Mouse (Mus musculus): ENCODE measurements at regions not wholly inside any gene's neighbourhood (a gene's known extent, or its start where the extent isn't known, plus 50 kb on each side); places are given as distances from the start of the nearest gene placed in this dataset.
A peak's percentile ranks its signal among the peaks of the same experiment; 100 is the strongest.
"Not testable (repeated sequence)": the region's sequence is repeated elsewhere in the genome, so short reads cannot be mapped to it uniquely, and the experiment has no call there.

GRCm38 (mm10) chr3:6757562-6757961, 137.3 kb upstream of the 1700008P02Rik start:
- Histone ChIP-seq H3K27me3 (ENCODE audit: control insufficient read depth, insufficient read depth, low read length) (no peaks in the 10 kb centered on the region), H3K9ac (replicated peaks; ENCODE audit: low read depth, low read length) (no peak overlapping the region), H3K27ac (ENCODE audit: low read depth, low read length) (no peak overlapping the region), H3K4me3 (ENCODE audit: low read depth, low read length) (no peak overlapping the region), H3K4me1 (ENCODE audit: control insufficient read depth, insufficient read depth, low read length) (no peaks in the 10 kb centered on the region), H3K4me2 (ENCODE audit: low read depth, low read length) (no peak overlapping the region), H3K9me3 (ENCODE audit: control insufficient read depth, low read length) (no peaks in the 10 kb centered on the region), H3K36me3 (ENCODE audit: control insufficient read depth, insufficient read depth, low read length) (no peaks in the 10 kb centered on the region)
- no peak for ATAC-seq (ENCODE audit: low read depth)

GRCm38 (mm10) chr3:6750746-6751145, 130.5 kb upstream of the 1700008P02Rik start:
- ATAC-seq (ENCODE audit: low read depth); H3K27me3 ChIP-seq (ENCODE audit: control insufficient read depth, insufficient read depth, low read length); H3K36me3 ChIP-seq (ENCODE audit: control insufficient read depth, insufficient read depth, low read length); H3K4me3 ChIP-seq (ENCODE audit: low read depth, low read length); H3K27ac ChIP-seq (ENCODE audit: low read depth, low read length); H3K4me2 ChIP-seq (ENCODE audit: low read depth, low read length); H3K9me3 ChIP-seq (ENCODE audit: control insufficient read depth, low read length); H3K4me1 ChIP-seq (ENCODE audit: control insufficient read depth, insufficient read depth, low read length); H3K9ac ChIP-seq (replicated peaks; ENCODE audit: low read depth, low read length): not testable (repeated sequence)
- 89% methylated on average over 6 of the region's 6 CpGs for WGBS

GRCm38 (mm10) chr3:6731372-6732297, 111.4 kb upstream of the 1700008P02Rik start:
- ATAC-seq (ENCODE audit: low read depth): peak; percentile 56; the same call in 1 of the 2 replicates
- no peaks in the 10 kb centered on the region for H3K9me3 ChIP-seq (ENCODE audit: control insufficient read depth, low read length)
- H3K4me2 ChIP-seq (ENCODE audit: low read depth, low read length): no peak overlapping the region
- H3K9ac ChIP-seq (replicated peaks; ENCODE audit: low read depth, low read length): no peak overlapping the region
- H3K36me3 ChIP-seq (ENCODE audit: control insufficient read depth, insufficient read depth, low read length): no peaks in the 10 kb centered on the region
- H3K4me3 ChIP-seq (ENCODE audit: low read depth, low read length): no peak overlapping the region
- no peaks in the 10 kb centered on the region for H3K4me1 ChIP-seq (ENCODE audit: control insufficient read depth, insufficient read depth, low read length)
- no peak overlapping the region for H3K27ac ChIP-seq (ENCODE audit: low read depth, low read length)
- no peaks in the 10 kb centered on the region for H3K27me3 ChIP-seq (ENCODE audit: control insufficient read depth, insufficient read depth, low read length)
- WGBS: 28% methylated on average over 5 of the region's 5 CpGs

- H3K9ac ChIP-seq (replicated peaks; ENCODE audit: low read depth, low read length): no peak overlapping the region
- no peak overlapping the region for H3K27ac ChIP-seq (ENCODE audit: low read depth, low read length)
- no peaks in the 10 kb centered on the region for H3K36me3 ChIP-seq (ENCODE audit: control insufficient read depth, insufficient read depth, low read length)
- no peaks in the 10 kb centered on the region for H3K9me3 ChIP-seq (ENCODE audit: control insufficient read depth, low read length)
- ATAC-seq (ENCODE audit: low read depth): no peak
- H3K27me3 ChIP-seq (ENCODE audit: control insufficient read depth, insufficient read depth, low read length): no peaks in the 10 kb centered on the region
- no peak overlapping the region for H3K4me2 ChIP-seq (ENCODE audit: low read depth, low read length)
- no peaks in the 10 kb centered on the region for H3K4me1 ChIP-seq (ENCODE audit: control insufficient read depth, insufficient read depth, low read length)
- no peak overlapping the region for H3K4me3 ChIP-seq (ENCODE audit: low read depth, low read length)
Observed at GRCm38 (mm10) chr3:6730066-6730465, 109.8 kb upstream of the 1700008P02Rik start.

GRCm38 (mm10) chr3:6683679-6684078, 63.4 kb upstream of the 1700008P02Rik start:
- Histone ChIP-seq H3K4me3 (ENCODE audit: low read depth, low read length) (no peak overlapping the region), H3K9ac (replicated peaks; ENCODE audit: low read depth, low read length) (no peak overlapping the region), H3K27ac (ENCODE audit: low read depth, low read length) (no peak overlapping the region), H3K4me2 (ENCODE audit: low read depth, low read length) (no peak overlapping the region), H3K4me1 (ENCODE audit: control insufficient read depth, insufficient read depth, low read length) (no peaks in the 10 kb centered on the region), H3K36me3 (ENCODE audit: control insufficient read depth, insufficient read depth, low read length) (no peaks in the 10 kb centered on the region), H3K27me3 (ENCODE audit: control insufficient read depth, insufficient read depth, low read length) (no peaks in the 10 kb centered on the region), H3K9me3 (ENCODE audit: control insufficient read depth, low read length) (no peaks in the 10 kb centered on the region)
- 43% methylated on average over 2 of the region's 2 CpGs for WGBS
- no peak for ATAC-seq (ENCODE audit: low read depth)

GRCm38 (mm10) chr3:6681411-6681810, 61.2 kb upstream of the 1700008P02Rik start:
- no peak for ATAC-seq (ENCODE audit: low read depth)
- Histone ChIP-seq H3K36me3 (ENCODE audit: control insufficient read depth, insufficient read depth, low read length) (no peaks in the 10 kb centered on the region), H3K4me1 (ENCODE audit: control insufficient read depth, insufficient read depth, low read length) (no peaks in the 10 kb centered on the region), H3K9me3 (ENCODE audit: control insufficient read depth, low read length) (no peaks in the 10 kb centered on the region), H3K9ac (replicated peaks; ENCODE audit: low read depth, low read length) (no peak overlapping the region), H3K4me3 (ENCODE audit: low read depth, low read length) (no peak overlapping the region), H3K27me3 (ENCODE audit: control insufficient read depth, insufficient read depth, low read length) (no peaks in the 10 kb centered on the region), H3K27ac (ENCODE audit: low read depth, low read length) (no peak overlapping the region), H3K4me2 (ENCODE audit: low read depth, low read length) (no peak overlapping the region)
- 71% methylated on average over 2 of the region's 2 CpGs for WGBS

GRCm38 (mm10) chr3:6676382-6676781, 56.1 kb upstream of the 1700008P02Rik start:
- Histone ChIP-seq H3K4me3 (ENCODE audit: low read depth, low read length) (no peak overlapping the region), H3K27me3 (ENCODE audit: control insufficient read depth, insufficient read depth, low read length) (no peaks in the 10 kb centered on the region), H3K4me1 (ENCODE audit: control insufficient read depth, insufficient read depth, low read length) (no peaks in the 10 kb centered on the region), H3K9ac (replicated peaks; ENCODE audit: low read depth, low read length) (no peak overlapping the region), H3K36me3 (ENCODE audit: control insufficient read depth, insufficient read depth, low read length) (no peaks in the 10 kb centered on the region), H3K4me2 (ENCODE audit: low read depth, low read length) (no peak overlapping the region), H3K27ac (ENCODE audit: low read depth, low read length) (no peak overlapping the region), H3K9me3 (ENCODE audit: control insufficient read depth, low read length) (no peaks in the 10 kb centered on the region)
- ATAC-seq (ENCODE audit: low read depth): peak; percentile 56; the same call in 1 of the 2 replicates
- 69% methylated on average over 4 of the region's 4 CpGs for whole genome bisulfite sequencing

GRCm38 (mm10) chr3:6675354-6675753, 55.1 kb upstream of the 1700008P02Rik start:
- 37% methylated on average over 3 of the region's 3 CpGs for WGBS
- Histone ChIP-seq H3K36me3 (ENCODE audit: control insufficient read depth, insufficient read depth, low read length) (no peaks in the 10 kb centered on the region), H3K27me3 (ENCODE audit: control insufficient read depth, insufficient read depth, low read length) (no peaks in the 10 kb centered on the region), H3K4me3 (ENCODE audit: low read depth, low read length) (no peak overlapping the region), H3K9ac (replicated peaks; ENCODE audit: low read depth, low read length) (no peak overlapping the region), H3K4me1 (ENCODE audit: control insufficient read depth, insufficient read depth, low read length) (no peaks in the 10 kb centered on the region), H3K9me3 (ENCODE audit: control insufficient read depth, low read length) (no peaks in the 10 kb centered on the region), H3K27ac (ENCODE audit: low read depth, low read length) (no peak overlapping the region), H3K4me2 (ENCODE audit: low read depth, low read length) (no peak overlapping the region)
- ATAC-seq (ENCODE audit: low read depth): peak; percentile 93

All from neural tube, embryonic 14.5 days (tissue).